Mouse (Mus musculus): ENCODE data around the gene Deup1. TPM values are rescaled to one million over a fixed set of nuclear protein-coding genes. Genes with fewer than 3 reads are reported as not detected.
A peak's percentile ranks its signal among the peaks of the same experiment; 100 is the strongest.

Deup1 gene
- polyA plus RNA-seq, 1 experiment from 2014 or later, result 1.9 TPM

DNA sequence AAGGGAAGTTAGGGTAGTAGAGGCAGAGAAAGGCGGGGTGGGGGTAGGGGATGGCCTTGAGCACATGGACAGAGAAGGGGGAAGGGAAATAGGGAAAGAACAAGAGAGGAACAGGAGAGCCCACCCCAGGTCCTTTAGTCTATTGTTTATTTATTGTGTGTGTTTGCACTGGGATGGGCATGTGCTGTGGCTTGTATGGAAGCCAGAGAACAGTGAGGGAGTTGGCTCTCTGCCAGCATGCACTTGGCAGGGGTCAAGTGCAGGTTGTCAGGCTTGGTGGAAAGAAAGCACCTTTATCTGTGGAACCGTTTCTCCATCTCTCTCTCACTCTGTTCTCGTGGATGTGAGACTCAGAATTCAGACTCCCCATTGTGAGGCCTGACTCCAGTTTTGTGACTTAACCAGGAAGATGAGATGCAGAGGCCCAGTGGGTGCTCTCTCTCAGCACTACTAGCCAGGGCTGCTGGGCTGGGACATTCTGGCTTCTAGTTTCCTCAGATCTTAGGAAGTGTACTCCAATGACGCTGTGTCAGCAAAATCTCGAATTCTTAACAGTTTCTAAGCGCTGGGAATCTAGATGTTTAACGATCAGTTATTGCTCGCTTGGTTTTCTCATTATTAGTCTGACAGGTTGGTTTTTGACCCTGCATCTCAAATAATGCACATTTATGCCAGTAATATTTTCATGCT is 98.3 kb downstream of the Deup1 start:
- H3K4me3 ChIP-seq (ENCODE audit: low read length), result no peak overlapping the region
- H3K9me3 ChIP-seq (ENCODE audit: control insufficient read depth, low read length), result no peaks in the 10 kb centered on the region
- 50% methylated on average over 8 of the region's 8 CpGs for WGBS
- no peak overlapping the region for H3K27ac ChIP-seq (ENCODE audit: low read depth, low read length)
- no peaks in the 10 kb centered on the region for H3K36me3 ChIP-seq (ENCODE audit: control insufficient read depth, insufficient read depth, low read length)
- no peak overlapping the region for H3K9ac ChIP-seq (ENCODE audit: low read depth, low read length)
- H3K4me2 ChIP-seq (ENCODE audit: low read length), result no peak overlapping the region
- peaks cover 5% of the 10 kb centered on the region for H3K4me1 ChIP-seq (ENCODE audit: control insufficient read depth, insufficient read depth, low read depth, low read length)
- H3K27me3 ChIP-seq (replicated peaks; ENCODE audit: control insufficient read depth, insufficient read depth, low read length), result no peaks in the 10 kb centered on the region
- peak; percentile 60 for ATAC-seq

DNA sequence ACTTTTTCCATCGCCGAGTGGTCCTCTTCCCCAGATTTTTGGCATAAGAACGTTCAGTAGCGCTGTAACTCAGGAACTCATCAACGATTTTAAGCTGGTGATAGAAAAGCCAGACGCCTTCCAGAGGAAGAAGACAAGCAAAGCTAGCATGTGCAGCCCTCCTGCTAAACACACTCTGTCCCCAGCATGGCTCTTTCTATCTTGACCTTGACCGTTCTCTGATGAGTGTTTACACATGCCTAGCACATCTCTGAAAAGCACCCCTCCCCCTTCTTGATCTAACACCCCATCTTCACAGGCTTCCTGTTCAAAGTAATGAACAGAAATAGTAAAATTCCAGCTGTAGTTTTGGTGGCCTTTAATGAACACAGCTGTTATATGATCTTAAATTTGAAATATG is 99.4 kb downstream of the Deup1 start:
- H3K4me1 ChIP-seq (ENCODE audit: control insufficient read depth, insufficient read depth, low read depth, low read length), result peaks cover 7% of the 10 kb centered on the region
- WGBS, result 82% methylated on average over 7 of the region's 7 CpGs
- H3K4me2 ChIP-seq (ENCODE audit: low read length), result no peak overlapping the region
- no peak overlapping the region for H3K9ac ChIP-seq (ENCODE audit: low read depth, low read length)
- no peaks in the 10 kb centered on the region for H3K9me3 ChIP-seq (ENCODE audit: control insufficient read depth, low read length)
- no peaks in the 10 kb centered on the region for H3K36me3 ChIP-seq (ENCODE audit: control insufficient read depth, insufficient read depth, low read length)
- no peak overlapping the region for H3K27ac ChIP-seq (ENCODE audit: low read depth, low read length)
- no peaks in the 10 kb centered on the region for H3K27me3 ChIP-seq (replicated peaks; ENCODE audit: control insufficient read depth, insufficient read depth, low read length)
- H3K4me3 ChIP-seq (ENCODE audit: low read length), result no peak overlapping the region
- ATAC-seq, result no peak

DNA sequence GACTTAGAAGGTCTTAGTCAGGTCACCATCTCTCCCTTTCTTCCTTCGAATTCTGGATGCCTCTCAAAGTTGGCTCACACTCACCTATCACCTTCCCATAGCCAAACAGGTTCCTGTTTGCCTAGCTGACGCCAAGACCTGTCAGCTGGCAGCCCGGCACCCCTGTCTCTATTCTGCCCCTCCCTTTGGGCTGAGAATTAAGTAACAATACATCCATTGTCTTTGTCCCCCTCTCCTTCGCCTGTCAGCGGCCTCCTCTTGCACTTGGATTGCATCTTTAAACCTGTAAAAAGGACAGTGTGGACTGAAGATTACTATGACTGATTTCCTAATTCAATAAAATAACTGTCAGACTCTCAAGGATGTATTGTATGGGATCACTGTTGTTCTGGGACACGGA is 99.9 kb downstream of the Deup1 start:
- H3K4me1 ChIP-seq (ENCODE audit: control insufficient read depth, insufficient read depth, low read depth, low read length), result peaks cover 8% of the 10 kb centered on the region
- no peak overlapping the region for H3K27ac ChIP-seq (ENCODE audit: low read depth, low read length)
- H3K4me3 ChIP-seq (ENCODE audit: low read length), result no peak overlapping the region
- H3K9me3 ChIP-seq (ENCODE audit: control insufficient read depth, low read length), result no peaks in the 10 kb centered on the region
- H3K4me2 ChIP-seq (ENCODE audit: low read length), result no peak overlapping the region
- no peak for ATAC-seq
- no peaks in the 10 kb centered on the region for H3K27me3 ChIP-seq (replicated peaks; ENCODE audit: control insufficient read depth, insufficient read depth, low read length)
- 67% methylated on average over 6 of the region's 6 CpGs for WGBS
- H3K9ac ChIP-seq (ENCODE audit: low read depth, low read length), result no peak overlapping the region
- no peaks in the 10 kb centered on the region for H3K36me3 ChIP-seq (ENCODE audit: control insufficient read depth, insufficient read depth, low read length)

DNA sequence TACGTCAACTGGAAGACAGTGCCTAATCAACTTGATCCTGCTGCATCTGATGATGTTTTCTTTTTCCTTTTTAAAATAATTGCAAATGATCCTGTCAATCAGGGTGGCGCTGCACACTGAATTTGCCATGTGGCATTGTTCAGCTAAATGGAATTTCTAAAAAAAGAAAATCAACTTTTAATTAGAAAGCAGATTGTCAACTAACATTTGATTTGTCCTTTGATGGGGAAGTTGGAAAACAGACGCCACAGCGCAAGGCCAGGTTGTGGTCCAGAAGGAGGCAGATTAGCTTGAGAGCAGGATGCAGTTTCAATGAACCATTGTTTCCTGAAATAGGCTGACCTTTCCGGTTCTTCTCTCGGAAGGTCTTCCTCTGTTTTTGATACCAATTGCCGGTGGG is 101.2 kb downstream of the Deup1 start:
- peaks cover 8% of the 10 kb centered on the region for H3K4me1 ChIP-seq (ENCODE audit: control insufficient read depth, insufficient read depth, low read depth, low read length)
- no peaks in the 10 kb centered on the region for H3K36me3 ChIP-seq (ENCODE audit: control insufficient read depth, insufficient read depth, low read length)
- WGBS, result 68% methylated on average over 7 of the region's 7 CpGs
- H3K4me3 ChIP-seq (ENCODE audit: low read length), result no peak overlapping the region
- no peak overlapping the region for H3K9ac ChIP-seq (ENCODE audit: low read depth, low read length)
- H3K4me2 ChIP-seq (ENCODE audit: low read length), result no peak overlapping the region
- H3K9me3 ChIP-seq (ENCODE audit: control insufficient read depth, low read length), result no peaks in the 10 kb centered on the region
- H3K27ac ChIP-seq (ENCODE audit: low read depth, low read length), result no peak overlapping the region
- H3K27me3 ChIP-seq (replicated peaks; ENCODE audit: control insufficient read depth, insufficient read depth, low read length), result no peaks in the 10 kb centered on the region
- no peak for ATAC-seq

DNA sequence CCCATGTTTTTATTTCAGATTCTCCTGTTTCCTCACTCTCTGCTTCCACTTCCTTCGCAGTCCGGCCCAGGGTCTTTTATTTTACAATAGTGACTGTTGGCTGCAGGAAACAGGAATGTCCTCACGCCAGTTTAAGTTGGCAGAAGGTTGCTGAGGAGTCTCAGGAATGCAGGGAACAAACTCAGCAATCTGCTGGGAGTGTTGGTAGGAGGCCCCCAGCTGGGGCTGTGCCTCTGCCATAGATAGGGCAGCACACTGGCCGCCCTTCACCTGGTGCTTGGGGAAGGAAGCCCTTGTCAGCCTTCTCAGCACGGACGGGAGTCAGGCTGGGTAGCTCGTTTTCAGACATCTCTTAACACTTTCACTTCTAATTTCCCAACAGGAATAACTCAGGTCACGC is 102.5 kb downstream of the Deup1 start:
- Histone ChIP-seq H3K4me3 (ENCODE audit: low read length) (no peak overlapping the region), H3K9ac (ENCODE audit: low read depth, low read length) (no peak overlapping the region), H3K4me2 (ENCODE audit: low read length) (no peak overlapping the region), H3K36me3 (ENCODE audit: control insufficient read depth, insufficient read depth, low read length) (no peaks in the 10 kb centered on the region), H3K4me1 (ENCODE audit: control insufficient read depth, insufficient read depth, low read depth, low read length) (peaks cover 8% of the 10 kb centered on the region), H3K27ac (ENCODE audit: low read depth, low read length) (no peak overlapping the region), H3K9me3 (ENCODE audit: control insufficient read depth, low read length) (no peaks in the 10 kb centered on the region), H3K27me3 (replicated peaks; ENCODE audit: control insufficient read depth, insufficient read depth, low read length) (no peaks in the 10 kb centered on the region)
- WGBS, result 59% methylated on average over 8 of the region's 8 CpGs
- ATAC-seq, result no peak

DNA sequence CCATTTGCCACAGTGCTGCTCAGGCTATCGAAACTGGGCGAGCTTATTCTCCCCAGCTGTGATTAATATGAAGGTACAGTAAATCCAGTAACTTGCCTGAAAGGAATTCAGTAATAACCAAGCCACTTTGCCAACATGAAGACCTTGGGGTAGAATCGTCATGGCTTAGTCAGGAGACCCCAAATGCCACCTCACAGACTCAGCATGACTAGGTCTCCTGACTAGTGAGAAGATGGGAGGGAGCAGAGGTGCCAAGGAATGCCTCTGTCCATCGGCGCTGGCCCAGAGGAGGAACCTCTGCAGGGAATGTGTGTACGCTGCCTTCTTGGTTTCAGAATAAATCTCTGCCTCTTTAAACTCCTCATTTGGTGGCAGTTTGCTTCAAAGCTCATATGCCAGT is 104.1 kb downstream of the Deup1 start:
- no peak overlapping the region for H3K4me3 ChIP-seq (ENCODE audit: low read length)
- peaks cover 3% of the 10 kb centered on the region; the same call in 1 of the 2 replicates for H3K4me1 ChIP-seq (ENCODE audit: control insufficient read depth, insufficient read depth, low read depth, low read length)
- no peak overlapping the region for H3K4me2 ChIP-seq (ENCODE audit: low read length)
- no peaks in the 10 kb centered on the region for H3K9me3 ChIP-seq (ENCODE audit: control insufficient read depth, low read length)
- H3K27me3 ChIP-seq (replicated peaks; ENCODE audit: control insufficient read depth, insufficient read depth, low read length), result no peaks in the 10 kb centered on the region
- H3K9ac ChIP-seq (ENCODE audit: low read depth, low read length), result no peak overlapping the region
- 90% methylated on average over 6 of the region's 6 CpGs for WGBS
- no peaks in the 10 kb centered on the region for H3K36me3 ChIP-seq (ENCODE audit: control insufficient read depth, insufficient read depth, low read length)
- no peak for ATAC-seq
- H3K27ac ChIP-seq (ENCODE audit: low read depth, low read length), result no peak overlapping the region

DNA sequence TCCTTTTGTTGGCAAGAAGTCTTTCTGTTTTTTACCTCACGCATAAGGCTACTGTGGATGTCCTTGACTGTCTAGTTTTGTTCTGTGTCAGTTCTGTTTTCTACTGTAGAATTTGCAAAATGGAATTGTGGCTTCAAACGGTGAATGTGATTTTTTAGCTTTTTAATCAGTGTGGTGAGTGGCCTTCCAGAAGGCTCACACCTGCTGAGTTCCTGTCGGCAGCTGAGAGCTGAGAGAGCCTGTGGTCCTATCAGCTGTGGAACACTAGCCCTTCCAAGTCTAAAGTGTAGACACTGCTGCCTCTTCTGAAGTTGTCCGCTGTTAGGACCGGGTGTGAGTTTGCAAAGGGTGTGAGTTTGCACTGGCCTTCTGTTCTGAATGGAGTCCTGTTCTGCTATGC is 104.8 kb downstream of the Deup1 start:
- H3K9me3 ChIP-seq (ENCODE audit: control insufficient read depth, low read length), result no peaks in the 10 kb centered on the region
- ATAC-seq, result no peak
- H3K4me1 ChIP-seq (ENCODE audit: control insufficient read depth, insufficient read depth, low read depth, low read length), result peaks cover 3% of the 10 kb centered on the region; the same call in 1 of the 2 replicates
- H3K4me2 ChIP-seq (ENCODE audit: low read length), result no peak overlapping the region
- no peaks in the 10 kb centered on the region for H3K36me3 ChIP-seq (ENCODE audit: control insufficient read depth, insufficient read depth, low read length)
- no peaks in the 10 kb centered on the region for H3K27me3 ChIP-seq (replicated peaks; ENCODE audit: control insufficient read depth, insufficient read depth, low read length)
- H3K27ac ChIP-seq (ENCODE audit: low read depth, low read length), result no peak overlapping the region
- WGBS, result 73% methylated on average over 5 of the region's 5 CpGs
- H3K4me3 ChIP-seq (ENCODE audit: low read length), result no peak overlapping the region
- H3K9ac ChIP-seq (ENCODE audit: low read depth, low read length), result no peak overlapping the region

DNA sequence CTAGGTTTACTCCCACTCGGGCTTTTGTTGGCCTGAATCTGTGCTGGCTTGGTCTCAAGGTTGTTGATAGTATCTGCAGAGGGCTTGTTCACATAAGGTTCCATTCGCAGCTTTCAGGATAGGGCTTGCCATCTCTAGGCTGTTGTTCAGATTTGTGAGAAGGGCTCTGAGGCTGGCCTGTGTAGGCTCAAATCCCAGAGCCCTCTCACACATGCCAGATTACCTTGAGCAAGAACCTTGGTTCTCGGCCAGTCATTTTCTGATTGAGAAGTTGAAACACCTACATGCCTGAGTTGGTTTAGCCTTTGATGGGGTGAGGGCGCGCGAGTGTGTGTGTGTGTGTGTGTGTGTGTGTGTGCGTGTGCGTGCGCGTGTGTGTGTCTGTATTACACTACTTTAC is 105.4 kb downstream of the Deup1 start:
- Histone ChIP-seq H3K27me3 (replicated peaks; ENCODE audit: control insufficient read depth, insufficient read depth, low read length) (no peaks in the 10 kb centered on the region), H3K4me1 (ENCODE audit: control insufficient read depth, insufficient read depth, low read depth, low read length) (peaks cover 3% of the 10 kb centered on the region; the same call in 1 of the 2 replicates), H3K4me3 (ENCODE audit: low read length) (no peak overlapping the region), H3K9ac (ENCODE audit: low read depth, low read length) (no peak overlapping the region), H3K36me3 (ENCODE audit: control insufficient read depth, insufficient read depth, low read length) (no peaks in the 10 kb centered on the region), H3K9me3 (ENCODE audit: control insufficient read depth, low read length) (no peaks in the 10 kb centered on the region), H3K4me2 (ENCODE audit: low read length) (no peak overlapping the region), H3K27ac (ENCODE audit: low read depth, low read length) (no peak overlapping the region)
- 89% methylated on average over 10 of the region's 10 CpGs for WGBS
- ATAC-seq, result no peak

GRCm38 (mm10) chr9:15517979-15518378 is 109.8 kb downstream of the Deup1 start:
- Histone ChIP-seq H3K36me3 (ENCODE audit: control insufficient read depth, insufficient read depth, low read length) (no peaks in the 10 kb centered on the region), H3K4me3 (ENCODE audit: low read length) (no peak overlapping the region), H3K9me3 (ENCODE audit: control insufficient read depth, low read length) (no peaks in the 10 kb centered on the region), H3K4me2 (ENCODE audit: low read length) (no peak overlapping the region), H3K4me1 (ENCODE audit: control insufficient read depth, insufficient read depth, low read depth, low read length) (no peaks in the 10 kb centered on the region), H3K27ac (ENCODE audit: low read depth, low read length) (no peak overlapping the region), H3K9ac (ENCODE audit: low read depth, low read length) (no peak overlapping the region), H3K27me3 (replicated peaks; ENCODE audit: control insufficient read depth, insufficient read depth, low read length) (no peaks in the 10 kb centered on the region)
- no peak for ATAC-seq
- WGBS, result 80% methylated on average over 4 of the region's 4 CpGs

- no peak overlapping the region for H3K27ac ChIP-seq (ENCODE audit: low read depth, low read length)
- ATAC-seq, result no peak
- 61% methylated on average over 2 of the region's 2 CpGs for WGBS
- H3K4me2 ChIP-seq (ENCODE audit: low read length), result no peak overlapping the region
- peaks cover 3% of the 10 kb centered on the region for H3K4me1 ChIP-seq (ENCODE audit: control insufficient read depth, insufficient read depth, low read depth, low read length)
- no peaks in the 10 kb centered on the region for H3K9me3 ChIP-seq (ENCODE audit: control insufficient read depth, low read length)
- H3K27me3 ChIP-seq (replicated peaks; ENCODE audit: control insufficient read depth, insufficient read depth, low read length), result no peaks in the 10 kb centered on the region
- H3K9ac ChIP-seq (ENCODE audit: low read depth, low read length), result no peak overlapping the region
- no peaks in the 10 kb centered on the region for H3K36me3 ChIP-seq (ENCODE audit: control insufficient read depth, insufficient read depth, low read length)
- no peak overlapping the region for H3K4me3 ChIP-seq (ENCODE audit: low read length)
Observed at GRCm38 (mm10) chr9:15516007-15516406, 111.7 kb downstream of the Deup1 start.

Measured in hindbrain, embryonic 16.5 days (tissue).